Mouse (Mus musculus): ENCODE measurements around the gene Smarcc2.

DNA sequence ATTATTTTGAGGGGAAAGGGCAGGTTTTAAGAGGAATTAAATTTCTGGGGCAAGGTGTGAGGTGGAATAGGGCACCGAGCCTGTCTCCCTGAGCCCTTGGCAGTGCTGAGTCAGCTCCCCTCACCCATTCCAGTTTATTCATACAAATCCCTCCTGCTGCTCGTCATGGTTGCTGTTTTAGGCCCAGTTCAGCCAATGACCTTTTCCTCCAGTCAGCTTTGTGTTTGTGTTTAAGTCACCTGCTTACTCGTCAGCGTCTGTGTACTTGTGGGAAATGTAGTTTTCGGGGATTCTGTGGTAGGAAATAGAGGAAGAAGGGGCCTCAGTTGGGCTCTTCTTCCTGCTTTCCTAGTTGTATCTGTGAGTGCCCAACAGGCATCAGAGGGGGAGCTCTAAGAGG is 30.3 kb downstream of the Smarcc2 start:
- TF ChIP-seq USF1 (IDR thresholded peaks at IDR 0.05; ENCODE audit: low read depth) (no peak), CTCF (IDR thresholded peaks at IDR 0.05; ENCODE audit: control insufficient read depth, insufficient read depth, insufficient read length) (no peak)

Data from C2C12 (cell line).